Mouse (Mus musculus) lung, adult 2 months (tissue): ENCODE results near the gene Dhrs9.

ENCODE experiments used
- CTCF ChIP-seq: fragments of 200-500 bp; IDR thresholded peaks from 2 replicates; pipeline ENCODE4 v1.5.1; 2011; ENCODE audit warnings: mild to moderate bottlenecking, low read length, control low read depth; ENCODE audit not compliant: insufficient read depth
- POLR2A ChIP-seq: fragments of 200-500 bp; IDR thresholded peaks from 2 replicates; pipeline ENCODE4 v1.6.1; 2011; ENCODE audit warnings: low read depth, mild to moderate bottlenecking, control low read depth, low read length, borderline replicate concordance; ENCODE audit errors: extremely low read depth

DNA sequence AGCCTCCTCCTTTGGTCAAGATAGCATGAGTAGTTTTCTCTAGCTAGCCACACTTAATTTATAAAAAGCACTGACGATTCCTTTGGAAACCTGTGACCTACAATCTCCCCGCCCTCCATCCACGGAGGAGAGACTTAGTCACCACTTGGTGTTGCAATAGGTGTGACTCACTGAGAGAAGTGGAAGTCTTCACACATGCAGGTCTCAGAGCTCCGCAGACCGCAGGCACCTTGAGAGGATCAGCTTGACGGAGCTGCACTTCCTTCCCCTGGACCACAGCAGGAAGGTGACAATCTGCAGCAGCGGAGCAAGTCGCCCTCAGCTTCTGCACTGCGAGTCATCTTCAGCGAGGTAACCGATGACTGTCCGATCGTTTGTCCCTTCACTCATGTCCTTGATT is at the start of gene Dhrs9:
- peak; percentile 40; the same call in 1 of the 2 replicates for TF ChIP-seq POLR2A
- no peak for TF ChIP-seq CTCF
